Mouse (Mus musculus) kidney, embryonic 16.5 days (tissue): ENCODE results near the gene Heatr9. TPM values are rescaled to one million over a fixed set of nuclear protein-coding genes. Genes with fewer than 3 reads are reported as not detected.

Experiments used
- ATAC-seq: fragments of 200-750 bp; cut with Nextera tagmentation; 2 replicates; pipeline ENCODE4 v1.8.0; 2017; ENCODE audit warnings: moderate TSS enrichment; ENCODE audit not compliant: low FRiP score, low TSS enrichment
- H3K27ac ChIP-seq: fragments of 300-500 bp; sonication (generic); 2 replicates; pipeline ENCODE4 v1.5.1; 2014; ENCODE audit warnings: low read length
- H3K27me3 ChIP-seq: fragments of 300-500 bp; sonication (generic); 2 replicates; pipeline ENCODE4 v1.6.1; 2014; ENCODE audit warnings: low read length, control low read depth, mixed read lengths; ENCODE audit not compliant: insufficient read depth
- H3K36me3 ChIP-seq: fragments of 300-500 bp; sonication (generic); 2 replicates; pipeline ENCODE4 v1.6.1; 2014; ENCODE audit warnings: low read length, control low read depth, mixed read lengths; ENCODE audit not compliant: insufficient read depth
- H3K4me1 ChIP-seq: fragments of 300-500 bp; sonication (generic); 2 replicates; pipeline ENCODE4 v1.6.1; 2014; ENCODE audit warnings: low read length, control low read depth, mixed read lengths; ENCODE audit not compliant: insufficient read depth
- H3K4me2 ChIP-seq: fragments of 300-500 bp; sonication (generic); replicated peaks from 2 replicates; pipeline ENCODE4 v1.6.1; 2014; ENCODE audit warnings: low read depth, low read length
- H3K4me3 ChIP-seq: fragments of 300-500 bp; sonication (generic); 2 replicates; pipeline ENCODE4 v1.5.1; 2014; ENCODE audit warnings: mild to moderate bottlenecking, low read length
- H3K9ac ChIP-seq: fragments of 300-500 bp; sonication (generic); replicated peaks from 2 replicates; pipeline ENCODE4 v1.6.1; 2014; ENCODE audit warnings: low read length
- H3K9me3 ChIP-seq: fragments of 300-500 bp; sonication (generic); 2 replicates; pipeline ENCODE4 v1.6.1; 2016; ENCODE audit warnings: low read length, control low read depth
- WGBS: fragments of 180-500 bp; shearing (Covaris S2); extraction: QIAGEN DNeasy Blood & Tissue Kit; methylation state at CpG from one replicate; pipeline ENCODE4 v1.1.7; 2014; 5-methylcytosine and 5-hydroxymethylcytosine counted together
- polyA plus RNA-seq: library from polyadenylated mRNA; unstranded; fragments of >200 nt; fragmentation: Nextera tagmentation; extraction: Ambion mirVana; gene quantifications from 2 replicates; pipeline ENCODE4 v1.2.1, GENCODE M21; 2015

Heatr9 gene
- polyA plus RNA-seq, 1 experiment from 2014 or later = 0.07 TPM

GRCm38 (mm10) chr11:83534609-83535423, 12.8 kb upstream of the Heatr9 start:
- peak; percentile 74 for ATAC-seq

DNA sequence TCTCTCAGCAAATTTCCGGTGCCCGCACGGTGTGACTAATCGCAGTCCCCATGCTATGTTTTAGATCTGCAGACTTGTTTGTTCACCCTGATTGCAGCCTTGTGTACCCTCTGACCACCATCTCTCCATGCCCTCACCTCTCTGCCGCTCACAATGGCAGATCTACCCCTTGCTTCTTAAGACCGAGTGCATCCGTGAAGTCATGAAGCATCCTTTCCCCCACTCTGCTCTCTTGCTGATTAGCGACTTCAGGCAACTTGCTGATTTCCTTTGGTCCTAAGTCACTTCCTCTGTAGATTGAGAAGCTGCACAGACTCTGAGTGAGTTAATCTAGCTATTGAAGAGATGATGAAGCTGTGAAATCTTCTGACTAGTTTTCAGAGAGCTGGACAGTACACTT, 12.2 kb upstream of the Heatr9 start:
- Histone ChIP-seq H3K4me3 (peak overlapping the region; percentile 19; the same call in 1 of the 2 replicates), H3K36me3 (no peaks in the 10 kb centered on the region), H3K4me1 (peaks cover 18% of the 10 kb centered on the region), H3K9ac (no peak overlapping the region), H3K27ac (peak overlapping the region; percentile 48; the same call in 1 of the 2 replicates), H3K27me3 (no peaks in the 10 kb centered on the region), H3K4me2 (peak overlapping the region; percentile 27), H3K9me3 (no peaks in the 10 kb centered on the region)
- no peak for ATAC-seq
- WGBS = 74% methylated on average over 8 of the region's 8 CpGs

More at GRCm38 (mm10) chr11:83534609-83535423, 12.8 kb upstream of the Heatr9 start:
- H3K4me3 ChIP-seq = peak overlapping the region; percentile 19; the same call in 1 of the 2 replicates
- peak overlapping the region; percentile 48 for H3K27ac ChIP-seq
- WGBS = 32% methylated on average over 13 of the region's 13 CpGs
- H3K4me2 ChIP-seq = peak overlapping the region; percentile 27
- no peaks in the 10 kb centered on the region for H3K36me3 ChIP-seq
- peak overlapping the region; percentile 39; the same call in 1 of the 2 replicates for H3K9ac ChIP-seq
- H3K4me1 ChIP-seq = peaks cover 20% of the 10 kb centered on the region
- no peaks in the 10 kb centered on the region for H3K9me3 ChIP-seq
- no peaks in the 10 kb centered on the region for H3K27me3 ChIP-seq

GRCm38 (mm10) chr11:83533192-83533591, 11.2 kb upstream of the Heatr9 start:
- H3K27me3 ChIP-seq = no peaks in the 10 kb centered on the region
- ATAC-seq = no peak
- no peaks in the 10 kb centered on the region for H3K36me3 ChIP-seq
- no peaks in the 10 kb centered on the region for H3K9me3 ChIP-seq
- H3K27ac ChIP-seq = no peak overlapping the region
- H3K4me3 ChIP-seq = no peak overlapping the region
- no peak overlapping the region for H3K4me2 ChIP-seq
- WGBS = 96% methylated on average over 1 of the region's 1 CpGs
- H3K4me1 ChIP-seq = peaks cover 15% of the 10 kb centered on the region
- no peak overlapping the region for H3K9ac ChIP-seq

DNA sequence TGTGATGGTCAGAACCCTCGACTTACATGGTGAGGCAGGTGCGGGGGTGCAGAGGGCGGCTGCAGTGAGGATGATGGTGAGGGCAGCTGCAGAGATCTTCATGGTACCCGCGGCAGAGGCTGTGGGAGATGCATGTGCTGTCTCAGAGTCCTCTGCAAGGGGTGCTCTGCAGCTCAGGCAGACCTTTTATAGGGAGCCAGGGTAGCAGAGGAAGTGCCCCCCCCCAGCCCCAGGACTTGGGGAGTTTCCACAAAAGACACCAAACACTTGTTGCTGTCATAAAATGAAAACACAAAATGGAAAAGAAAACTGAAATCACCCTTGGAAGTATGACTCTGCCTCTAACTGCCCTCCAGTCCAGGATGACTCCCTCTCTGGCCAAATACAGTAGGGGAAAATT, 8.4 kb upstream of the Heatr9 start, which contains the start of gene Ccl5:
TSS of gene Ccl5 (minus strand) at position 159 of the 400 bp plus-strand sequence.
- Histone ChIP-seq H3K4me2 (no peak within 1 kb of the TSS), H3K36me3 (no peaks in the 10 kb centered on the region), H3K9me3 (no peaks in the 10 kb centered on the region), H3K27ac (no peak within 1 kb of the TSS), H3K27me3 (no peaks in the 10 kb centered on the region), H3K4me3 (no peak within 1 kb of the TSS), H3K4me1 (peaks cover 15% of the 10 kb centered on the region), H3K9ac (no peak within 1 kb of the TSS)
- ATAC-seq = no peak
- WGBS = 90% methylated on average over 5 of the region's 5 CpGs

GRCm38 (mm10) chr11:83529024-83529423, 7.0 kb upstream of the Heatr9 start:
- peaks cover 4% of the 10 kb centered on the region; the same call in 1 of the 2 replicates for H3K4me1 ChIP-seq
- no peak overlapping the region for H3K4me2 ChIP-seq
- no peaks in the 10 kb centered on the region for H3K9me3 ChIP-seq
- WGBS = 83% methylated on average over 12 of the region's 12 CpGs
- H3K27ac ChIP-seq = no peak overlapping the region
- no peak for ATAC-seq
- H3K4me3 ChIP-seq = no peak overlapping the region
- no peak overlapping the region for H3K9ac ChIP-seq
- no peaks in the 10 kb centered on the region for H3K27me3 ChIP-seq
- no peaks in the 10 kb centered on the region for H3K36me3 ChIP-seq

DNA sequence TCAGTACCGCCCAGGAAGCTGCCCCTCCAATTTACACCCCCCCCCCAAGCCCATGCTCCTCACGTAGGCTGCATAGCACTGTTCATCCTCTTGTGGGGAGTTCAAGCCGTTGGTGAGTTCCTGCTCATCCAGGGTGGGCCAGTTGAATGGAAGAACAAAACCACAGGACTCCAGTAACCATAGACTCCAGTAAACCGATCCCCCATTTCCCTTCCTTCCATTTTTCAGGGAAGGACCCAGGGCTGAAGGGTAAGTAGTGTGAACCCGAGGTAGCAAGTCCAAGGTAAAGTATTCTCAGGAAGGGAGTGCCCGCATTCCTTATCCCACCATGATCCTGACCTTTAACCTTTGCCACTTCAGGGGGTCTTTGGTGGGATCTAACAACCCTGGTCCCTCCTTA, 3.6 kb downstream of the Heatr9 start:
- ATAC-seq = no peak
- H3K4me1 ChIP-seq = no peaks in the 10 kb centered on the region
- 71% methylated on average over 6 of the region's 6 CpGs for WGBS

GRCm38 (mm10) chr11:83517153-83517552, 4.8 kb downstream of the Heatr9 start:
- Histone ChIP-seq H3K36me3 (no peaks in the 10 kb centered on the region), H3K9ac (no peak overlapping the region), H3K27ac (no peak overlapping the region), H3K4me2 (no peak overlapping the region), H3K4me1 (no peaks in the 10 kb centered on the region), H3K4me3 (no peak overlapping the region), H3K9me3 (no peaks in the 10 kb centered on the region), H3K27me3 (no peaks in the 10 kb centered on the region)
- no peak for ATAC-seq

More for the DNA sequence above, 3.6 kb downstream of the Heatr9 start:
- no peaks in the 10 kb centered on the region for H3K9me3 ChIP-seq
- H3K4me2 ChIP-seq = no peak overlapping the region
- H3K9ac ChIP-seq = no peak overlapping the region
- no peak overlapping the region for H3K4me3 ChIP-seq
- H3K36me3 ChIP-seq = no peaks in the 10 kb centered on the region
- H3K27me3 ChIP-seq = no peaks in the 10 kb centered on the region
- H3K27ac ChIP-seq = no peak overlapping the region

GRCm38 (mm10) chr11:83509521-83509920, 12.5 kb downstream of the Heatr9 start:
- H3K9ac ChIP-seq = no peak overlapping the region
- H3K36me3 ChIP-seq = peaks cover 14% of the 10 kb centered on the region
- H3K9me3 ChIP-seq = no peaks in the 10 kb centered on the region
- no peak overlapping the region for H3K4me2 ChIP-seq
- no peaks in the 10 kb centered on the region for H3K4me1 ChIP-seq
- H3K27ac ChIP-seq = no peak overlapping the region
- ATAC-seq = no peak
- no peak overlapping the region for H3K4me3 ChIP-seq
- no peaks in the 10 kb centered on the region for H3K27me3 ChIP-seq

DNA sequence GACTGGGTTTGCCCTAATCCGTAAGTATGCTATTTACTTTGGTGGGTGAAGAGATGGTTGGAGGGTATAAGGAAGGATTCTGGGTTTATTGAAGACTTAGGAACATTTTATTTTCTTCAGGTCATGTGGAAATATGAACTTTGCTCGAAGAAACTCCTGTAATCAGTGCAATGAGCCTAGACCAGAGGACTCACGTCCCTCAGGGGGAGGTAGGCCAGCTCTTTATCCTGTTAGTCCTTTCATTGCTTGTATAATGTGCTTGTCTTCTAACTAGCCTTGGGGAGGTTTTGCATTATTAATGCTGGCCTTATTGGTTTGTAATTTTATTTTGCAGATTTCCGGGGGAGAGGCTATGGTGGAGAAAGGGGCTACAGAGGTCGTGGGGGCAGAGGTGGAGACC, 17.7 kb downstream of the Heatr9 start:
- Histone ChIP-seq H3K36me3 (peaks cover 45% of the 10 kb centered on the region), H3K27ac (no peak overlapping the region), H3K9me3 (no peaks in the 10 kb centered on the region), H3K4me3 (no peak overlapping the region), H3K4me2 (no peak overlapping the region), H3K4me1 (no peaks in the 10 kb centered on the region), H3K9ac (no peak overlapping the region), H3K27me3 (no peaks in the 10 kb centered on the region)
- WGBS = 91% methylated on average over 5 of the region's 5 CpGs
- ATAC-seq = no peak

DNA sequence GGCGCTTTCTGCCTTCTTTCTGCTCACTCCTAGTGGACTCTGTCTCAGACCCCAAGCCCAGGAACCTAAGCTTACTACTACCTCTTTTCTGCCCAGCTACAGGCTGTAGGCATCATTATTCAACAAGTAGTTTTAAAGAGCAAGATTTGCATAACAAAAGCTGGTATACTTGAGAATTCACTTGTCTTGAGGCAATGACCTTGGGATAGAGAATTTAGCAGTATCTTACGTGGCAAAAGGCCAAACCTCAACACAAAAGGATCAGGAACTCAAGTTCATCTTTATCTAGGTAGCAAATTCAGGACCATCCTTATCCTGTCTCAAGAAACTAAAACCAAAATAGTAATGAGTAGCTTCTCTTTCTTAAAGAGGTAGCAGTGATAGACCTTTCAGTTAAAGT, 26.4 kb downstream of the Heatr9 start:
- WGBS = 95% methylated on average over 2 of the region's 2 CpGs
- no peak overlapping the region for H3K9ac ChIP-seq
- peaks cover 3% of the 10 kb centered on the region; the same call in 1 of the 2 replicates for H3K36me3 ChIP-seq
- no peaks in the 10 kb centered on the region for H3K4me1 ChIP-seq
- no peaks in the 10 kb centered on the region for H3K27me3 ChIP-seq
- H3K9me3 ChIP-seq = no peaks in the 10 kb centered on the region
- no peak for ATAC-seq
- H3K4me3 ChIP-seq = no peak overlapping the region
- H3K27ac ChIP-seq = no peak overlapping the region
- H3K4me2 ChIP-seq = no peak overlapping the region
